Mouse (Mus musculus) hindbrain, embryonic 13.5 days (tissue): Measurements from ENCODE around the gene Ppp1r1c. TPM values are rescaled to one million over a fixed set of nuclear protein-coding genes. Genes with fewer than 3 reads are reported as not detected.

Experiments used
- ATAC-seq: fragments of 200-750 bp; cut with Nextera tagmentation; 2 replicates; pipeline ENCODE4 v1.8.0; 2017; ENCODE audit warnings: moderate TSS enrichment; ENCODE audit not compliant: low FRiP score
- H3K27ac ChIP-seq: fragments of 300-500 bp; sonication (generic); 2 replicates; pipeline ENCODE4 v1.5.1; 2015; ENCODE audit warnings: inconsistent platforms, mild to moderate bottlenecking, moderate library complexity
- H3K27me3 ChIP-seq: fragments of 300-500 bp; sonication (generic); 2 replicates; pipeline ENCODE4 v1.6.1; 2015; ENCODE audit warnings: mild to moderate bottlenecking, inconsistent platforms
- H3K36me3 ChIP-seq: fragments of 300-500 bp; sonication (generic); 2 replicates; pipeline ENCODE4 v1.6.1; 2015; ENCODE audit warnings: mild to moderate bottlenecking, inconsistent platforms
- H3K4me1 ChIP-seq: fragments of 300-500 bp; sonication (generic); replicated peaks from 2 replicates; pipeline ENCODE4 v1.6.1; 2015; ENCODE audit warnings: inconsistent platforms
- H3K4me2 ChIP-seq: fragments of 300-500 bp; sonication (generic); 2 replicates; pipeline ENCODE4 v1.6.1; 2015; ENCODE audit warnings: inconsistent platforms, mild to moderate bottlenecking, moderate library complexity
- H3K4me3 ChIP-seq: fragments of 300-500 bp; sonication (generic); 2 replicates; pipeline ENCODE4 v1.5.1; 2015; ENCODE audit warnings: mild to moderate bottlenecking, inconsistent platforms
- H3K9ac ChIP-seq: fragments of 300-500 bp; sonication (generic); 2 replicates; pipeline ENCODE4 v1.6.1; 2015; ENCODE audit warnings: mild to moderate bottlenecking, inconsistent platforms
- H3K9me3 ChIP-seq: fragments of 300-500 bp; sonication (generic); 2 replicates; pipeline ENCODE4 v1.6.1; 2016; ENCODE audit warnings: inconsistent platforms
- WGBS: fragments of 180-500 bp; shearing (Covaris S2); methylation state at CpG from one replicate; pipeline ENCODE4 v1.1.7; 2015; 5-methylcytosine and 5-hydroxymethylcytosine counted together
- polyA plus RNA-seq: library from polyadenylated mRNA; unstranded; fragments of >200 nt; fragmentation: Nextera tagmentation; extraction: Ambion mirVana; gene quantifications from 2 replicates; pipeline ENCODE4 v1.2.1, GENCODE M21; 2015

Gene Ppp1r1c
- polyA plus RNA-seq, 1 experiment from 2014 or later: 22.0 TPM

DNA sequence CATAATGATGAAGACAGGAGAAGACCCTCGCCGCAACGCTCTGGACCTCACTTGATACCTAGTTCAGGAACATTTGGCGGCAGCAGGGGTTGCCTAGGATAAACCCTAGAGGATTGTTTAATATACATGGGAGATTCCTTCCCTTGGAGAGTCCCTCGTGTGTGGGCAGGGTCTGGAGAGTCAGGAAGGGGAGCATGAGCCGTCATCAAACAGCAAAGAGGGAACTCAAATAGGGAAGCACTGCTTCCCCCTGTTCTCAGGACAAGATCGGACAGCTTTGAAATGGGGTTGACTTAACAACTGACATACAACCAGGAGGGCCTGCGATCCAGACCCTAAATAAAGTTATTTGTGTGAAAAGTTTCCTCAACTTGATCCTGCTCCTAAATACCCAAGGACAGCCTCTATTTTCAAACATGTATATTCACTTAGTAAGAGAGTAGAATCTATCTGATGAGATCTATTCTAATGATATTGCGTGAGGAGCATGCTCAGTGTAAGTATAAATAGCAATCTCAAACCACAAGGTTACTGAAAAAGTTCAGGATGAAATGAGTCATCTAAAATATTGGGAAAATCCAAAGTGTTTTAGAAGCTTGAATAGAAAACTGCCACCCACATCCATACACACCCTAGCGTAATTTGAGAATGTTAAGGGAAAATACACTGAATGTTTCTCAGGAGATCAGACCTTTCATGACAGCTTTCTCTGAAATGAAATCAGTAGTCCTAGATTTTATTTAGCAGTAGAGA lies 10.9 kb upstream of the Ppp1r1c start:
- no peak overlapping the region for H3K27ac ChIP-seq
- no peaks in the 10 kb centered on the region for H3K9me3 ChIP-seq
- ATAC-seq: no peak
- H3K4me3 ChIP-seq: no peak overlapping the region
- no peaks in the 10 kb centered on the region for H3K36me3 ChIP-seq
- 85% methylated on average over 10 of the region's 10 CpGs for WGBS
- no peak overlapping the region for H3K4me2 ChIP-seq
- no peaks in the 10 kb centered on the region for H3K27me3 ChIP-seq
- H3K4me1 ChIP-seq: no peaks in the 10 kb centered on the region
- no peak overlapping the region for H3K9ac ChIP-seq

DNA sequence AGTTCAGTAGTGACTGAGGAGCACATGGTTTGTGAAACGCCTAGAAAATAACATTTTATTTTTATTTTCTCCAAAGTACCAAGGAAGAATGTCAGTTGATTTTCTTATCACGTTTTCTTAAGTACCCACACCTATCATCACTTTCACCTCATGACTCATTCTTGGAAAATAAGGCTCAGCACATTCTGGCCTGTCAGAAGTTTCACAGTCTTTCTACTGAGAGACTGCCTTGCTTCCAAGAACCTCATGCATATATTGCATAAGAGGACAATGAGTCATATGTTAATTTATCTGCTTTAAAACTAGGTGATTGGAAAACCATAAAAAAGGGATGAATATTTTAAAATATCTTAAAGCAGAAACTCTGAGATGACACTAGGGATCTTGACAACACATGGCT lies 9.4 kb upstream of the Ppp1r1c start:
- ATAC-seq: no peak
- H3K36me3 ChIP-seq: no peaks in the 10 kb centered on the region
- no peak overlapping the region for H3K4me2 ChIP-seq
- H3K9me3 ChIP-seq: no peaks in the 10 kb centered on the region
- no peak overlapping the region for H3K27ac ChIP-seq
- WGBS: 82% methylated on average over 2 of the region's 2 CpGs
- no peak overlapping the region for H3K4me3 ChIP-seq
- no peak overlapping the region for H3K9ac ChIP-seq
- no peaks in the 10 kb centered on the region for H3K4me1 ChIP-seq
- H3K27me3 ChIP-seq: no peaks in the 10 kb centered on the region

DNA sequence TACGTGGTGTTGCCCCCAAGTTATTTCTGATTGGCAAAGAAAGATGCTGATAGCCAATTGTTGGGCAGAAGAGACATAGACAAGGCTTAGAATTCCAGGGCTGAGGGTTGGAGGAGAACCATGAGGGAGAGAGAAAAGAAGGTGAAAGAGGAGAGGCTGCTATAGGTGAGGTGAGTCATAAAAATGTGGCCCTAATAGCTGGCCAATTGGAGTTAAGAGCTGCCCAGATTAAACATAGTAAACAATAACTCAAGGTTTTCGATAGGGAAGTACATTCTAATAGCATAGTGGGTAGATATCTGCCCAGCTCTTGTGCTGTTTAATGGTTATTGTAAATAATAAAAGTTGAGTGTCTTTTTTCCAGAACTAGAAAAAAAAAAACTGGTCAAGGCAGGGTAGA lies 2.8 kb upstream of the Ppp1r1c start:
- H3K27me3 ChIP-seq: no peaks in the 10 kb centered on the region
- 89% methylated on average over 2 of the region's 2 CpGs for WGBS
- no peak overlapping the region for H3K4me3 ChIP-seq
- no peak for ATAC-seq
- no peak overlapping the region for H3K4me2 ChIP-seq
- 0 out of 2 replicates have a peak, but pooled peaks cover 4% of the 10 kb centered on the region for H3K4me1 ChIP-seq
- no peaks in the 10 kb centered on the region for H3K9me3 ChIP-seq
- no peaks in the 10 kb centered on the region for H3K36me3 ChIP-seq
- H3K27ac ChIP-seq: no peak overlapping the region
- no peak overlapping the region for H3K9ac ChIP-seq

DNA sequence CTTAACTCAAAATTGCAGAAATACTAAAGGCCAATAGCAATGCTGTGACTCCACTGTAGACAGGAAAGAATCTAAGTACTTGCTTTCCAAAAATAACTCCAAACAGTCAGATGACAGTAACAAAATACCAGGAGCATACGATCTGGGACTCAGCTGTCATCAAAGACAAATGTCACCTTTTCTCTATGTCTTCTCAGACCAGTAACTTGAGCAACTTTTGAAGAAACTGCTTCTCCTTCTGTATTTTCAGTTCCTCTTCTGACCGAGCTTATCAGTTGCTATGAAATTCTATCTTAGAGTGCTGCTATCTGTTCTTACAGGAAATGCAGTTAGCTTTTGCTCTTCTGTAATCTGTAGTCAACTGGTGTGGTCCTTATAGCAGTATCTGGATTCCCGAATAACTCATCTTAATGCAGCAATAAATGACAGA lies 6.1 kb downstream of the Ppp1r1c start:
- Histone ChIP-seq H3K27me3 (no peaks in the 10 kb centered on the region), H3K27ac (no peak overlapping the region), H3K9ac (no peak overlapping the region), H3K4me1 (no peaks in the 10 kb centered on the region), H3K36me3 (no peaks in the 10 kb centered on the region), H3K4me3 (no peak overlapping the region), H3K9me3 (no peaks in the 10 kb centered on the region), H3K4me2 (no peak overlapping the region)
- no peak for ATAC-seq
- 78% methylated on average over 3 of the region's 3 CpGs for WGBS

DNA sequence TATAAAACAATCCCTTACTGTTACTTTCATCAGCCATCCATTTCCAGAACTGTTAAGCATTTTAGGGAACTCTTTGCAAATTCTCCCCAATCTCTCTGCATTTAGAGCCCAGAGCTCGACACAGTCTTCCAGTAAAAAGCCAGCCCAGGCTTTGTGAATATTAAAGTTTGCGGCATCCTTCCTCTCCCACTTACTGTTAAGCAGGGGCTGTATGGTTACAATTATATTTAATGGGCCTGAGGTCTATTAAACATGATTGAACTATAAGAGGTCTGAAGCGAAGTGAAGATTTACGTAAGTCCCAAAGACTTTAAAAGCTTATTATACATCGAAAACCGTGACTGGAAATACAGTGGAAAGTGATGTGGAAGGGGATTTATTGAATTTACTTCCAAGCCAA lies 7.2 kb downstream of the Ppp1r1c start:
- H3K9me3 ChIP-seq: no peaks in the 10 kb centered on the region
- H3K4me2 ChIP-seq: no peak overlapping the region
- H3K27ac ChIP-seq: no peak overlapping the region
- H3K36me3 ChIP-seq: no peaks in the 10 kb centered on the region
- no peak overlapping the region for H3K4me3 ChIP-seq
- 86% methylated on average over 6 of the region's 6 CpGs for WGBS
- no peaks in the 10 kb centered on the region for H3K4me1 ChIP-seq
- H3K27me3 ChIP-seq: no peaks in the 10 kb centered on the region
- no peak overlapping the region for H3K9ac ChIP-seq
- ATAC-seq: no peak

DNA sequence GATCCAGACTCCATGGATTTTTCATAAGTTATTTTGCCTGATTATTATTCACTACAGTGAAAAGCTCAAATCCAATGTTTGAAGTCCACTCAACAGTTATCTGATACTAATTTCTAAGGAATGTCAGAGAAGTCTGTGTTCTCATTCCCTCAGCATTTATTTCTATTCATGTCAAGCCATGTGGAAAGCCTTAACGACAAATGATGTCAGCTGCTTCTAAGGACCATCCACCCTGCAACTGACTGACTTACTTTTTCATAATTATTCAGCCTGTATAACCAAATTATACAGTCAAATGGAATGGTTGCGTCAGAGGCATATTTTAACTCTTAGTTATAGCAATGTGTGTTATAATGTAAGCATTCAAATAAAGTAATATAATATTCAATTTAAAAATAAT lies 8.3 kb downstream of the Ppp1r1c start:
- ATAC-seq: no peak
- Histone ChIP-seq H3K9me3 (no peaks in the 10 kb centered on the region), H3K27me3 (no peaks in the 10 kb centered on the region), H3K4me2 (no peak overlapping the region), H3K9ac (no peak overlapping the region), H3K4me3 (no peak overlapping the region), H3K27ac (no peak overlapping the region), H3K36me3 (no peaks in the 10 kb centered on the region), H3K4me1 (no peaks in the 10 kb centered on the region)
- 34% methylated on average over 2 of the region's 2 CpGs for WGBS

DNA sequence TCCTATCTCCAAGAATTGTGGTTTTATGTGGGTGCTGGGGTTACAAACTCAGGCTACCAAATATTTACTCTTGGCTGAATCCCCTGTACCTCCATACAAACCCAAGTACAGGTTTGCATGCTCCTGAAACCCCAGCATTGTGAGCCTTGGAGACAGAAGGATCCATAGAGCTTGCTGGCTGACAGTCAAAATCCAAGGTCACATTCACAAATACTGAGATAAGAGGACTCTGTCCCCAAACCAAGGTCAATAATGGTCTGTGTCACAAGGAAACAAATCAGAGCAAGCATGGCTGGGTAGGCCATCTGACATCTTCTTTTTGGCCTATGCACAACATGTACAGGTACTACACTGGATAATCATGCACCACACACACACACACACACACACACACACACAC lies 10.3 kb downstream of the Ppp1r1c start:
- no peak overlapping the region for H3K4me2 ChIP-seq
- no peaks in the 10 kb centered on the region for H3K9me3 ChIP-seq
- no peak for ATAC-seq
- no peak overlapping the region for H3K4me3 ChIP-seq
- no peak overlapping the region for H3K27ac ChIP-seq
- H3K27me3 ChIP-seq: no peaks in the 10 kb centered on the region
- H3K36me3 ChIP-seq: no peaks in the 10 kb centered on the region
- H3K4me1 ChIP-seq: no peaks in the 10 kb centered on the region
- H3K9ac ChIP-seq: no peak overlapping the region

DNA sequence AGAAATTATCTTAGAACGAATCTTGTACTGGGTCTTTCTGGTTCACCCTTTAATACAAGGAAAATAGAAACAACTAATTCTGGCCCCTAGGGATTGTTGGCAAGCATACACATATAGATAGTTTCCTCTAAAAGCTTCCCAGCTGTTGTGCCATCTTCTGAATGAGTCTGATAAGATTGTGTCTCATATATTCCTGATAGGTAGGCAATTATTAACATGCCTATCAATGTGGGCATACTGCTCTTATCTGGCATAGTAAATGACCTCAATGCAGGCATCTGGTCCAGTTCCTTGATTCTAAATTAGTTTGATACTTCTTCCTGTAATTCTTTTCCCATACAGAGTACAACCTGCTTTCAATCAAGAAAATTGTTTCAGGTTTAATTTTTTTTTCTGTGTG lies 14.8 kb downstream of the Ppp1r1c start:
- H3K4me2 ChIP-seq: no peak overlapping the region
- H3K27ac ChIP-seq: no peak overlapping the region
- no peak for ATAC-seq
- H3K4me1 ChIP-seq: no peaks in the 10 kb centered on the region
- 95% methylated on average over 1 of the region's 1 CpGs for WGBS
- H3K27me3 ChIP-seq: no peaks in the 10 kb centered on the region
- no peaks in the 10 kb centered on the region for H3K9me3 ChIP-seq
- no peak overlapping the region for H3K4me3 ChIP-seq
- H3K36me3 ChIP-seq: no peaks in the 10 kb centered on the region
- no peak overlapping the region for H3K9ac ChIP-seq

DNA sequence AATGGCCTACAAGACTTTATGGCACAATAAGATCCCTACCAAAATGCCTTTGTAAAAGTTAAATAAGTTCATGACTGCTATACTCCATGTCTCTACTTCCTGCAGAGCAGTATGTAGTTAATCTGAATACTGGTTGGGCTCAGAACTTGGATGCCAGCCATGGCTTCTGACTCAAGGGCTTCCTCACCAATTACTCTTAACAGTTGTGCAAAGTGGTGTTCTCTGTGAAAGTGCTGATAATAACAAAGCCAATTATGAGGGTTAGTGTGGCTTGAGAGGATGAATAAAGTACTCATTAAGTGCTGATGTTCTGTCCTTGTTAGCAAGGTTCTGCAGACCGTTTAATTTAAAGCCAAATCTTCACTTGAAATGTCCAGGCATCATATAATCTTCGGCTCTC lies 31.4 kb downstream of the Ppp1r1c start:
- H3K27ac ChIP-seq: no peak overlapping the region
- 95% methylated on average over 2 of the region's 2 CpGs for WGBS
- H3K4me3 ChIP-seq: no peak overlapping the region
- no peak overlapping the region for H3K4me2 ChIP-seq
- H3K9me3 ChIP-seq: peaks cover 2% of the 10 kb centered on the region; the same call in 1 of the 2 replicates
- no peak for ATAC-seq
- H3K27me3 ChIP-seq: no peaks in the 10 kb centered on the region
- H3K36me3 ChIP-seq: no peaks in the 10 kb centered on the region
- H3K4me1 ChIP-seq: no peaks in the 10 kb centered on the region
- H3K9ac ChIP-seq: no peak overlapping the region

DNA sequence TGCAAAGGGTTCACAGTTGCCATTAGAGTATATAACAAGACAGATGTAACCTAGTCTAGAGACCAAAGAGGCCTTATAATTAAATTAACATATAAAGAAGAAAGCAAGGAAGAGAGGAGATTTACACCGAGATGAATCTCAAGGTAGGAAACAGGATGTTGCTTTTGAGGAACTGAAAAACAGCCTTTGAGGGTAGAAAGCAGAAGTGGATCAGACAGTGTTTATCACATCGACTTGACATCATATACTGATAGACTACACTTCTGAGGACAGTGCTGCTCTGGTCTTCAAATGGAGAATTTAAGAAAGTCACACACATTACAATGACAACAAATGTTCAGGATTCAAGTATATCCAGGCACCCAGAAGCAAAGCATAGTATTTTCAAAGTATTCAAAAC lies 34.4 kb downstream of the Ppp1r1c start:
- WGBS: 88% methylated on average over 2 of the region's 2 CpGs
- Histone ChIP-seq H3K9ac (no peak overlapping the region), H3K4me1 (no peaks in the 10 kb centered on the region), H3K4me2 (no peak overlapping the region), H3K9me3 (peaks cover 2% of the 10 kb centered on the region; the same call in 1 of the 2 replicates), H3K36me3 (no peaks in the 10 kb centered on the region), H3K27ac (no peak overlapping the region), H3K27me3 (no peaks in the 10 kb centered on the region), H3K4me3 (no peak overlapping the region)
- no peak for ATAC-seq

DNA sequence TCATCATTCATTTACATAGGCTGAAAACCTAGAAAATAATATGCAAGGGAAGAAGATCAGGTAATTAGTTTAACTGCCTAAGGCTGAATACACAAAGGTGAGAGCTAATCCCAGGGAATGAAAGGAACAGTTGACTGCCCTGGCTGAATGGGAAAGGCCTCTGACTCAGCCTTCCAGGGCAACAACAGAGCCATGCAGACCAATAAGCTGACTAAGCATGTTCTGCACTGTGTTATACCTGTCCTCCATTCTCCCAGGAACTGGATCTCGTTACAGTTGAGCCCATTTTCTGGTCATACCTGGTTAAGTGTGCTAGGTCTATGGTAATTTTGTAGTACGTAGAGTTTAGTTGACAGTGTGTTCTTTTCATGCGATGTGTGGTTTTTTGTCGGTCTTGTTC lies 36.6 kb downstream of the Ppp1r1c start:
- Histone ChIP-seq H3K27me3 (no peaks in the 10 kb centered on the region), H3K4me1 (no peaks in the 10 kb centered on the region), H3K4me3 (no peak overlapping the region), H3K9me3 (no peaks in the 10 kb centered on the region), H3K4me2 (no peak overlapping the region), H3K9ac (no peak overlapping the region), H3K27ac (no peak overlapping the region), H3K36me3 (no peaks in the 10 kb centered on the region)
- 89% methylated on average over 4 of the region's 4 CpGs for WGBS
- no peak for ATAC-seq

DNA sequence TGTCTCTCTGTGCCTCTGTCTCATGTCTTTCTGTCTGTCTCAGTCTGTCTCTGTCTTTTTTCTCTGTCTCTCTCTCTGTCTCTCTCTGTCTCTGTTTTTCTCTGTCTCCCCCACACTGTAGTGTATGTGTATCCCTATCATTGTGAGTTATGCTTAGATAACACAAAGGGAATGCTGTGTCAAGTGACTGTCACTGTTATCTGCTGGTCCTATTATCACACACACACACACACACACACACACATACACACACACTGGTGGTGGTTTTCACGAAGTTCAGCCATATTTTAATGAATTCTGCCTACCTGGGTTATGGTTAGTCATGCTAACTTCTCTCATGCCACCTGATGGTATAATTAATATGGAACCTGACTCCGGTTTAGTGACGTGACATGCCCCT lies 44.1 kb downstream of the Ppp1r1c start:
- Histone ChIP-seq H3K4me3 (no peak overlapping the region), H3K27me3 (no peaks in the 10 kb centered on the region), H3K4me1 (no peaks in the 10 kb centered on the region), H3K9ac (no peak overlapping the region), H3K4me2 (no peak overlapping the region), H3K27ac (no peak overlapping the region), H3K36me3 (no peaks in the 10 kb centered on the region), H3K9me3 (no peaks in the 10 kb centered on the region)
- 76% methylated on average over 3 of the region's 3 CpGs for WGBS
- ATAC-seq: no peak

DNA sequence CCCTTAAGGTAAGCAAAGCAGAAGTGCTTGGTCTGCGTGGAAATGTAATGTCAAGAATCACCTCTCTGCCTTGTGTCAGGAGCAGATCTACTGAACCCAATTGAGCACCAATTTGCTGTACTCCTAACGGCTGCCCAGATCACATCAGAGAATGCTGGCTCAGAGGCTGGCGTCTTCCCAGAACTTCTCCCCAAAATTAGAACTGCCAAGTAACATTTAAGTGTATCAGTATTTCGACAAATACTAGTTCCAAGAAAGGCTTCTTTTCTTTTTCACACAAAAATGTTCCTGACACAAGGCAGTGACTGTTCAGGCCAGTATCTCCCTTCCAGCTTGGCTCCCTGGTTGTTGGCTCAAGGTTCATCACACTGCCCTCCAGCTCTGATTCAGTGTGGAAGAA lies 52.4 kb downstream of the Ppp1r1c start:
- ATAC-seq: no peak
- no peak overlapping the region for H3K4me2 ChIP-seq
- H3K9me3 ChIP-seq: no peaks in the 10 kb centered on the region
- no peak overlapping the region for H3K4me3 ChIP-seq
- H3K9ac ChIP-seq: no peak overlapping the region
- no peaks in the 10 kb centered on the region for H3K27me3 ChIP-seq
- H3K4me1 ChIP-seq: no peaks in the 10 kb centered on the region
- 86% methylated on average over 4 of the region's 4 CpGs for WGBS
- H3K36me3 ChIP-seq: no peaks in the 10 kb centered on the region
- no peak overlapping the region for H3K27ac ChIP-seq
